Mouse (Mus musculus) heart, embryonic 15.5 days (tissue): ENCODE measurements around the gene Mcam. TPM values are rescaled to one million over a fixed set of nuclear protein-coding genes. Genes with fewer than 3 reads are reported as not detected.
A peak's percentile ranks its signal among the peaks of the same experiment; 100 is the strongest.

Experiments
- ATAC-seq: fragments of 200-750 bp; cut with Nextera tagmentation; replicated peaks from 2 replicates; pipeline ENCODE4 v1.8.0; 2017; ENCODE audit warnings: low read depth, moderate TSS enrichment; ENCODE audit not compliant: insufficient number of reproducible peaks, insufficient read depth, low FRiP score
- H3K27ac ChIP-seq: fragments of 300-500 bp; sonication (generic); 2 replicates; pipeline ENCODE4 v1.5.1; 2015; ENCODE audit warnings: mild to moderate bottlenecking, inconsistent platforms
- H3K27me3 ChIP-seq: fragments of 300-500 bp; sonication (generic); 2 replicates; pipeline ENCODE4 v1.6.1; 2015; ENCODE audit warnings: inconsistent platforms
- H3K36me3 ChIP-seq: fragments of 300-500 bp; sonication (generic); 2 replicates; pipeline ENCODE4 v1.6.1; 2015; ENCODE audit warnings: mild to moderate bottlenecking, inconsistent platforms
- H3K4me1 ChIP-seq: fragments of 300-500 bp; sonication (generic); replicated peaks from 2 replicates; pipeline ENCODE4 v1.6.1; 2015; ENCODE audit warnings: inconsistent platforms
- H3K4me2 ChIP-seq: fragments of 300-500 bp; sonication (generic); 2 replicates; pipeline ENCODE4 v1.6.1; 2015; ENCODE audit warnings: inconsistent platforms, mild to moderate bottlenecking, moderate library complexity
- H3K4me3 ChIP-seq: fragments of 300-500 bp; sonication (generic); 2 replicates; pipeline ENCODE4 v1.5.1; 2015; ENCODE audit warnings: mild to moderate bottlenecking, inconsistent platforms
- H3K9ac ChIP-seq: fragments of 300-500 bp; sonication (generic); 2 replicates; pipeline ENCODE4 v1.6.1; 2015; ENCODE audit warnings: mild to moderate bottlenecking, inconsistent platforms
- H3K9me3 ChIP-seq: fragments of 300-500 bp; sonication (generic); replicated peaks from 2 replicates; pipeline ENCODE4 v1.6.1; 2016; ENCODE audit warnings: inconsistent platforms
- WGBS: fragments of 180-500 bp; shearing (Covaris S2); methylation state at CpG from one replicate; pipeline ENCODE4 v1.1.7; 2015; ENCODE audit warnings: mixed read lengths; 5-methylcytosine and 5-hydroxymethylcytosine counted together
- polyA plus RNA-seq: library from polyadenylated mRNA; unstranded; fragments of >200 nt; fragmentation: Nextera tagmentation; extraction: Ambion mirVana; gene quantifications from 2 replicates; pipeline ENCODE4 v1.2.1, GENCODE M21; 2015

Mcam gene
- polyA plus RNA-seq, 1 experiment from 2014 or later = 93.4 TPM

DNA sequence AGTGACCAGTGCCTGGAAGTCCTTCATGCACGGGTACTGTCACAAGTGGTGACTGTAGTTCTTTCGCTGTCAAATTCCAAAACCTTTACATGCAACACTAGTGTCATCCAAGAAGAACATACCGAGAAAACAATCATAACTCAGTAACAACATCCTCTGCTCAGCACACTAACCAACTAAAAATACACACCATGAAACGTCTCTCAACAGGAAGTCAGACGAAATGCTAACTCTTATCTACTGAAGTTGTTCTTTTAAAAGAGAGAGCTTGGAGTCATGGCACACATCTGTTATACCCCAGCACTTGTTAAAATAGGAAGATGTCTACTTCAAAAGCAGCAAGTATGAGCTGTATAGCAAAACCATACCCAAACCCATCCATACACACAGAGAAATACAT is 47.3 kb downstream of the Mcam start:
- peak overlapping the region; percentile 8; the same call in 1 of the 2 replicates for H3K4me2 ChIP-seq
- H3K9ac ChIP-seq = no peak overlapping the region
- H3K9me3 ChIP-seq = no peaks in the 10 kb centered on the region
- H3K4me3 ChIP-seq = no peak overlapping the region
- H3K36me3 ChIP-seq = no peaks in the 10 kb centered on the region
- WGBS = 22% methylated on average over 5 of the region's 5 CpGs
- H3K4me1 ChIP-seq = peaks cover 24% of the 10 kb centered on the region
- H3K27ac ChIP-seq = peak overlapping the region; percentile 50
- H3K27me3 ChIP-seq = no peaks in the 10 kb centered on the region
- no peak for ATAC-seq

DNA sequence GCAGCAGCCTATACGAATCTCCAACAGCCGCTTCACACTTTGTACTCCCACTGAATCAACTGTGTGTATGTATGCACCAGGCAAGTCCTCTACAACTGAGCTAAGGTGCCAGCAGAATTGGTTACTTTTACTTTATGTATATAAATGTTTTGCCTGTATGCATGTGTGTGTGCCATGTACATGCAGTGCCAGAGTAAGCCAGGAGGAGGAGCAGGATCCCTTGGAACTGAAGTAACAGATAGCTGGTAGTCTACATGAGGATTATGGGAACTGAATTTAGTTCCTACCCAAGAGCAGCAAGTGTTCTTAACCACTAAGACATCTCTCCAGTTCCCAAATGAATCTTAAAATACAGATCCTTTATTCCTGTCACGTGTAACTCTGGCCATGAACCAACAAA is 48.0 kb downstream of the Mcam start:
- no peak for ATAC-seq
- peak overlapping the region; percentile 8; the same call in 1 of the 2 replicates for H3K4me2 ChIP-seq
- peaks cover 19% of the 10 kb centered on the region for H3K4me1 ChIP-seq
- WGBS = 88% methylated on average over 3 of the region's 3 CpGs
- H3K9me3 ChIP-seq = no peaks in the 10 kb centered on the region
- no peak overlapping the region for H3K4me3 ChIP-seq
- H3K36me3 ChIP-seq = no peaks in the 10 kb centered on the region
- no peak overlapping the region for H3K9ac ChIP-seq
- no peaks in the 10 kb centered on the region for H3K27me3 ChIP-seq
- peak overlapping the region; percentile 50 for H3K27ac ChIP-seq

- Histone ChIP-seq H3K27me3 (no peaks in the 10 kb centered on the region), H3K36me3 (no peaks in the 10 kb centered on the region), H3K4me3 (no peak overlapping the region), H3K9me3 (no peaks in the 10 kb centered on the region), H3K4me1 (peaks cover 3% of the 10 kb centered on the region; the same call in 1 of the 2 replicates), H3K27ac (no peak overlapping the region), H3K4me2 (no peak overlapping the region), H3K9ac (no peak overlapping the region)
- no peak for ATAC-seq
- 73% methylated on average over 12 of the region's 12 CpGs for WGBS
Observed at GRCm38 (mm10) chr9:44188223-44188622, 54.0 kb downstream of the Mcam start.

- 87% methylated on average over 3 of the region's 3 CpGs for WGBS
- no peak for ATAC-seq
Observed at GRCm38 (mm10) chr9:44191166-44191565, 56.9 kb downstream of the Mcam start.

GRCm38 (mm10) chr9:44192312-44192711 is 58.0 kb downstream of the Mcam start:
- no peak overlapping the region for H3K4me2 ChIP-seq
- no peaks in the 10 kb centered on the region for H3K9me3 ChIP-seq
- peaks cover 11% of the 10 kb centered on the region for H3K4me1 ChIP-seq
- H3K27ac ChIP-seq = no peak overlapping the region
- peaks cover 7% of the 10 kb centered on the region for H3K36me3 ChIP-seq
- no peaks in the 10 kb centered on the region for H3K27me3 ChIP-seq
- ATAC-seq = no peak
- WGBS = 70% methylated on average over 3 of the region's 3 CpGs
- no peak overlapping the region for H3K9ac ChIP-seq
- H3K4me3 ChIP-seq = no peak overlapping the region

More at GRCm38 (mm10) chr9:44191166-44191565, 56.9 kb downstream of the Mcam start:
- H3K27ac ChIP-seq = no peak overlapping the region
- H3K4me2 ChIP-seq = no peak overlapping the region
- peaks cover 11% of the 10 kb centered on the region for H3K4me1 ChIP-seq
- no peak overlapping the region for H3K9ac ChIP-seq
- H3K36me3 ChIP-seq = no peaks in the 10 kb centered on the region
- no peaks in the 10 kb centered on the region for H3K27me3 ChIP-seq
- H3K4me3 ChIP-seq = no peak overlapping the region
- H3K9me3 ChIP-seq = no peaks in the 10 kb centered on the region

Other genes with a start within 250 kb of the Mcam start
- 2.2 and 10.6 TPM in 2 replicates for gene Thy1, start 91.1 kb upstream of the Mcam start, polyA plus RNA-seq
- 69.9 and 74.9 TPM in 2 replicates for gene Usp2, start 67.4 kb upstream of the Mcam start, polyA plus RNA-seq
- not detected in 2 replicates for gene Mfrp, start 32.7 kb upstream of the Mcam start, polyA plus RNA-seq
- 3.8 TPM in 2 replicates for gene C1qtnf5, start 27.2 kb upstream of the Mcam start, polyA plus RNA-seq
- 0.05 and 0.13 TPM in 2 replicates for gene Gm49380, start 21.0 kb upstream of the Mcam start, polyA plus RNA-seq
- 28.7 and 39.9 TPM in 2 replicates for gene Rnf26, start 21.0 kb upstream of the Mcam start, polyA plus RNA-seq
- gene Cbl, start 99.6 kb downstream of the Mcam start, polyA plus RNA-seq = 10.7 and 14.8 TPM in 2 replicates
- 0.28 and 0.52 TPM in 2 replicates for gene Ccdc153, start 106.2 kb downstream of the Mcam start, polyA plus RNA-seq
- 0.13 TPM in 1 of 2 replicates, not detected in the other for gene Pdzd3, start 117.0 kb downstream of the Mcam start, polyA plus RNA-seq
- 7.3 and 9.2 TPM in 2 replicates for gene Nlrx1, start 134.1 kb downstream of the Mcam start, polyA plus RNA-seq
- 1.5 and 2.8 TPM in 2 replicates for gene Abcg4, start 154.1 kb downstream of the Mcam start, polyA plus RNA-seq
- gene Hinfp, start 171.2 kb downstream of the Mcam start, polyA plus RNA-seq = 15.1 and 16.0 TPM in 2 replicates
- 6.5 and 7.1 TPM in 2 replicates for gene C2cd2l, start 185.8 kb downstream of the Mcam start, polyA plus RNA-seq
- 27.8 and 31.0 TPM in 2 replicates for gene Dpagt1, start 191.6 kb downstream of the Mcam start, polyA plus RNA-seq
- gene H2afx, start 200.2 kb downstream of the Mcam start, polyA plus RNA-seq = 167 and 187 TPM in 2 replicates
- gene Hmbs, start 209.8 kb downstream of the Mcam start, polyA plus RNA-seq = 89.7 and 105 TPM in 2 replicates
- gene Vps11, start 227.2 kb downstream of the Mcam start, polyA plus RNA-seq = 17.3 and 20.9 TPM in 2 replicates
- 14.3 and 18.1 TPM in 2 replicates for gene Hyou1, start 245.0 kb downstream of the Mcam start, polyA plus RNA-seq